Mouse (Mus musculus) fat pad, adult 2 months (tissue): ENCODE measurements around the gene Gm42957.
"Not testable (repeated sequence)": the region's sequence is repeated elsewhere in the genome, so short reads cannot be mapped to it uniquely, and the experiment has no call there.

ENCODE experiments used
- DNase-seq: peaks from one replicate; pipeline ENCODE4 v3.0.0-alpha.2; 2011; ENCODE audit warnings: low read depth, low spot score; ENCODE audit errors: extremely low read depth

The Gm42957 gene

GRCm38 (mm10) chr3:96673514-96673913 lies 38.2 kb downstream of the Gm42957 start:
- DNase-seq, result no peak

- peak; percentile 28 for DNase-seq
Observed at GRCm38 (mm10) chr3:96674442-96674841, 39.2 kb downstream of the Gm42957 start.

GRCm38 (mm10) chr3:96675171-96675570 lies 39.9 kb downstream of the Gm42957 start:
- DNase-seq, result no peak

- DNase-seq, result no peak
Observed at GRCm38 (mm10) chr3:96675690-96676089, 40.4 kb downstream of the Gm42957 start.

- DNase-seq, result no peak
Observed at GRCm38 (mm10) chr3:96678456-96678855, 43.2 kb downstream of the Gm42957 start.

- no peak for DNase-seq
Observed at GRCm38 (mm10) chr3:96679159-96679674, 43.9 kb downstream of the Gm42957 start.

GRCm38 (mm10) chr3:96680269-96680956 lies 45.1 kb downstream of the Gm42957 start:
- no peak for DNase-seq

- DNase-seq, result no peak
Observed at GRCm38 (mm10) chr3:96683496-96683895, 48.2 kb downstream of the Gm42957 start.

GRCm38 (mm10) chr3:96684151-96684821 lies 49.0 kb downstream of the Gm42957 start:
- DNase-seq, result no peak

- DNase-seq, result no peak
Observed at GRCm38 (mm10) chr3:96684822-96685156, 49.5 kb downstream of the Gm42957 start.

- DNase-seq, result not testable (repeated sequence)
Observed at GRCm38 (mm10) chr3:96686057-96686456, 50.8 kb downstream of the Gm42957 start.

GRCm38 (mm10) chr3:96688854-96689253 lies 53.6 kb downstream of the Gm42957 start:
- DNase-seq, result no peak

- DNase-seq, result no peak
Observed at GRCm38 (mm10) chr3:96690298-96690697, 55.0 kb downstream of the Gm42957 start.

GRCm38 (mm10) chr3:96692506-96692905 lies 57.2 kb downstream of the Gm42957 start:
- DNase-seq, result no peak

GRCm38 (mm10) chr3:96693579-96693978 lies 58.3 kb downstream of the Gm42957 start:
- no peak for DNase-seq

GRCm38 (mm10) chr3:96696198-96696765 lies 61.0 kb downstream of the Gm42957 start, which contains the start of gene Pias3:
TSS of gene Pias3 (plus strand) at chr3:96696384.
- no peak for DNase-seq

- no peak for DNase-seq
Observed at GRCm38 (mm10) chr3:96696766-96697732, 61.8 kb downstream of the Gm42957 start.

- DNase-seq, result no peak
Observed at GRCm38 (mm10) chr3:96698993-96699690, 63.9 kb downstream of the Gm42957 start.

- DNase-seq, result no peak
Observed at GRCm38 (mm10) chr3:96700376-96700775, 65.1 kb downstream of the Gm42957 start.

GRCm38 (mm10) chr3:96701003-96701402 lies 65.7 kb downstream of the Gm42957 start:
- no peak for DNase-seq
